Mouse (Mus musculus): ENCODE results near the gene Cryzl1.
"Not testable (repeated sequence)": the region's sequence is repeated elsewhere in the genome, so short reads cannot be mapped to it uniquely, and the experiment has no call there.

Gene Cryzl1

GRCm38 (mm10) chr16:91688023-91688618 lies 40.7 kb downstream of the Cryzl1 start:
- no peak for DNase-seq

- DNase-seq = no peak
Measured at GRCm38 (mm10) chr16:91686369-91686768, 42.4 kb downstream of the Cryzl1 start.

- no peak for DNase-seq
Measured at GRCm38 (mm10) chr16:91685526-91685925, 43.2 kb downstream of the Cryzl1 start.

GRCm38 (mm10) chr16:91680656-91681055 lies 48.1 kb downstream of the Cryzl1 start:
- no peak for DNase-seq

- no peak for DNase-seq
Measured at GRCm38 (mm10) chr16:91678147-91678911, 50.4 kb downstream of the Cryzl1 start.

GRCm38 (mm10) chr16:91674500-91674899 lies 54.3 kb downstream of the Cryzl1 start:
- no peak for DNase-seq

GRCm38 (mm10) chr16:91663795-91664194 lies 65.0 kb downstream of the Cryzl1 start:
- DNase-seq = no peak

- DNase-seq = no peak
Measured at GRCm38 (mm10) chr16:91662336-91662735, 66.4 kb downstream of the Cryzl1 start.

- no peak for DNase-seq
Measured at GRCm38 (mm10) chr16:91661397-91661796, 67.4 kb downstream of the Cryzl1 start.

- DNase-seq = no peak
Measured at GRCm38 (mm10) chr16:91659798-91660197, 69.0 kb downstream of the Cryzl1 start.

GRCm38 (mm10) chr16:91658471-91658870 lies 70.3 kb downstream of the Cryzl1 start:
- no peak for DNase-seq

- no peak for DNase-seq
Measured at GRCm38 (mm10) chr16:91657285-91657684, 71.5 kb downstream of the Cryzl1 start.

GRCm38 (mm10) chr16:91655285-91655684 lies 73.5 kb downstream of the Cryzl1 start:
- no peak for DNase-seq

GRCm38 (mm10) chr16:91652191-91652590 lies 76.6 kb downstream of the Cryzl1 start:
- DNase-seq = peak in 1 of 2 experiments; percentile 22

- no peak for DNase-seq
Measured at GRCm38 (mm10) chr16:91649781-91650180, 79.0 kb downstream of the Cryzl1 start.

GRCm38 (mm10) chr16:91649246-91649645 lies 79.5 kb downstream of the Cryzl1 start:
- DNase-seq = no peak

- DNase-seq = peak; percentile 92 to 93
Measured at GRCm38 (mm10) chr16:91648220-91648550, 80.6 kb downstream of the Cryzl1 start.

- peak; percentile 96 to 98 for DNase-seq
Measured at GRCm38 (mm10) chr16:91647461-91648219, 81.1 kb downstream of the Cryzl1 start, which contains the start of gene Son. Gene Son (plus strand): TSS chr16:91647506.

- peak; percentile 97 to 98 for DNase-seq
Measured at GRCm38 (mm10) chr16:91646681-91647419, 81.9 kb downstream of the Cryzl1 start, which contains the start of gene Gart. Gene Gart (minus strand): TSS chr16:91646952.

- peak in 1 of 2 experiments; percentile 21 for DNase-seq
Measured at GRCm38 (mm10) chr16:91645995-91646602, 82.7 kb downstream of the Cryzl1 start.

- DNase-seq = not testable (repeated sequence)
Measured at GRCm38 (mm10) chr16:91645420-91645819, 83.4 kb downstream of the Cryzl1 start.

GRCm38 (mm10) chr16:91644901-91645300 lies 83.9 kb downstream of the Cryzl1 start:
- DNase-seq = no peak

Measured in cerebellum, postnatal 10 days (tissue).